Mouse (Mus musculus) ovary, adult 2 months (tissue): ENCODE data around the gene Ankrd31. TPM values are rescaled to one million over a fixed set of nuclear protein-coding genes. Genes with fewer than 3 reads are reported as not detected.

Experiments used
- polyA plus RNA-seq: library from polyadenylated mRNA; depleted of rRNA; stranded (reverse); fragments of >200 nt; gene quantifications from 2 replicates; pipeline ENCODE4 v1.2.3, GENCODE M21; 2012; rRNA removed

The Ankrd31 gene
- polyA plus RNA-seq = not detected in 2 replicates

DNA sequence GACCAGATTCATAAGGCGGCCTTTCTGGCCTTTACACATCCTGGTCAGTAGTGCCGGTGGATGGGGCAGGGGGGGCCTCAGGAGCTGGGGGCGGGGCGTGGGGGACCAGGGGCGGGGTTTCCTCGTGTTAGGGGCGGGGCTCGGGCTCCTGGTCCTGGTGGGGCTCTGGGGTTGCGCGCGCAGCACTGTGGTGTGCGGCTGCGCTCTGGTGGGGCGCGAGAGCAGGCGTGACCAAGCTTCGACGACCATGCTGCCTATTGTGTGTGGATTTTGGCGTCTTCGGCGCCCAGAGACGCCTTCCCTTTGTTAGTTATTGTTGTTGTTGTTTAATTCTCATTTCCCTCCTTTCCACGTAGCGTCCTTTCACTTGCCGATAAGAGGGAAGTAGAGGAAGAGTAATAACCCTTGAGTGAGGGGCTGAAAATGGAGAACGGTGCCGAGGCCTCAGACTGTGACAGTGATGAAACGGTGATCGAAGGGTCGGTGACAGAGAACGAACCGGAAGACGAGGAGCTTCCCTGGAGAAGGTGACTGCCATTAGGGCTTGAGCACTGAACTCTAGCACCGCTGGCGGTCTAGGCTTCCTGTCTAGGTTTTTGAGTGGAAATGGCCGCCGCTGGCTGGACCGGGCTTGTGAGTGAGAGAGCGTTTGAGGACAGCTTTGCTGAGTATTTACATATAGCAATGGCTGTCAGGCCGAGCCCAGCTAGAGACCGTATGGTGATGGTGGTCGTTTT lies at the start of gene Ankrd31:
TSS of gene Ankrd31 (plus strand) at position 164 of the 737 bp plus-strand sequence.

DNA sequence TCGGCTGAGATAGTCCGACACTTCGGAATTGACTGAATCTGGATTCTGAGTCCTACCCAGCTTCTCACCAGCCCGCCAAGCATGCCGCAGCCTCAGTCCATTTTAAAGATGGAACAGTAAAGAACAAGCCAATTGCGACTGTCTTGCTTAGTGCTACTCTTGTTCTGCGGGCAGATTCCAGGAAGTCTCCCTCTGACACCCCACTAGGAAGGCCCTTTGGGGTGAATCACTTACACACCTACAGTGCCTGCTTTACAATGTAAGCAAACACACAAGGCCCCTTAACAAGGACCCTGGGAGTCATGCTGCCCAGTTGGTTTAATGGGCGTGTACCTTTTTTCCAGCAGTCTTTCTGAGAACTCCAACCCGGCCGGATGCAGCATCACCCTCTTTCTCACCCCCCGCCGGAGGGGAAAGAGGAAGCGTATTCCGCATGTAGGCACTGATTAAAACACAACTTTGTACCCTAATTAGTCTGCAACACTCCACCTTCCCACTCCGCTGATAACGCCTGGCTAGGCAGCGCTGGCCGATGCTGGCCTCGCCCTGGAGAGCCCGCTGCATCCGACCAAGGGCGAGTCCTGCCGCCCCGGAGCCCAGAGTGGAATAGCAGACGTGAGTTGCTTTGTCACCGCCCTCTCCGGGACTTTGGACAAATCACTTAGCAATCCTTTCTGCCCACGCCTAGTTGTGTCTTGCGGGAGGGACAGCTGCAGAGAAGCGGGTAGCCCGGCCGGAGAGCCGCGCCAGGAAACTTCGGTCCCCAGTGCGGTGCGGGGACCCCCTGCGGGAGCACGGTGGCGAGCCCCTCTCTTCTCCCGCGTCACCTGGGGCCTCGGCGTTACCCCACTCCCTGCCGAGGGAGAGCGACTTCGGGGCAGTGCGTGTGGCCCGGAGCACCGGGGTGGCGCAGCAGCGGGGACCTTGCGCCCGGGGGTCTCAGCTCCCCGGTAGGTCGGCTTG lies 176.2 kb downstream of the Ankrd31 start, which contains the start of gene Gcnt4:
TSS of gene Gcnt4 (plus strand) at position 691 of the 963 bp plus-strand sequence.

Other genes starting within 250 kb of the Ankrd31 start
- gene Polk, start 205.7 kb upstream of the Ankrd31 start, polyA plus RNA-seq = 0.80 and 0.86 TPM in 2 replicates
- gene Col4a3bp, start 205.7 kb upstream of the Ankrd31 start, polyA plus RNA-seq = 17.1 and 26.7 TPM in 2 replicates
- 24.3 and 27.0 TPM in 2 replicates for gene Hmgcr, start 77.3 kb upstream of the Ankrd31 start, polyA plus RNA-seq
- gene Gcnt4, start 176.4 kb downstream of the Ankrd31 start, polyA plus RNA-seq = 4.3 and 4.4 TPM in 2 replicates